Mouse (Mus musculus) ES-Bruce4 (cell line): ENCODE measurements at regions not wholly inside any gene's neighbourhood (a gene's known extent, or its start where the extent isn't known, plus 50 kb on each side); places are given as distances from the start of the nearest gene placed in this dataset.
"Not testable (repeated sequence)": the region's sequence is repeated elsewhere in the genome, so short reads cannot be mapped to it uniquely, and the experiment has no call there.

Experiments
- H3K27ac ChIP-seq: 2 replicates; pipeline ENCODE4 v1.5.1; 2012; ENCODE audit warnings: low read length, inconsistent platforms; ENCODE audit not compliant: insufficient read depth
- H3K27me3 ChIP-seq: 2 replicates; pipeline ENCODE4 v1.6.1; 2012; ENCODE audit warnings: mild to moderate bottlenecking, low read length, inconsistent platforms; ENCODE audit not compliant: control insufficient read depth, poor library complexity, insufficient read depth, severe bottlenecking
- H3K36me3 ChIP-seq: 2 replicates; pipeline ENCODE4 v1.6.1; 2012; ENCODE audit warnings: inconsistent platforms, mild to moderate bottlenecking, low read length, moderate library complexity; ENCODE audit not compliant: control insufficient read depth, poor library complexity, insufficient read depth, severe bottlenecking
- H3K4me1 ChIP-seq: one replicate; pipeline ENCODE4 v1.8.1; 2011; ENCODE audit warnings: low read length; ENCODE audit not compliant: control insufficient read depth, insufficient read depth
- H3K4me3 ChIP-seq: 2 replicates; pipeline ENCODE4 v1.5.1; 2011; ENCODE audit warnings: low read depth, mild to moderate bottlenecking, low read length
- H3K9ac ChIP-seq: 2 replicates; pipeline ENCODE4 v1.6.1; 2012; ENCODE audit warnings: low read depth, mild to moderate bottlenecking, inconsistent platforms; ENCODE audit not compliant: poor library complexity, severe bottlenecking
- H3K9me3 ChIP-seq: replicated peaks from 2 replicates; pipeline ENCODE4 v1.6.1; 2012; ENCODE audit warnings: mild to moderate bottlenecking, low read length, inconsistent platforms; ENCODE audit not compliant: control insufficient read depth, poor library complexity, insufficient read depth, severe bottlenecking
- CTCF ChIP-seq: IDR thresholded peaks from one replicate; pipeline ENCODE4 v1.8.1; 2011; ENCODE audit warnings: low read depth, low read length
- EP300 ChIP-seq: IDR thresholded peaks from 2 replicates; pipeline ENCODE4 v1.6.1; 2011; ENCODE audit warnings: low read depth, low read length; ENCODE audit not compliant: insufficient read depth
- POLR2A ChIP-seq: IDR thresholded peaks from one replicate; pipeline ENCODE4 v1.8.1; 2011; ENCODE audit warnings: low read length; ENCODE audit not compliant: insufficient read depth

DNA sequence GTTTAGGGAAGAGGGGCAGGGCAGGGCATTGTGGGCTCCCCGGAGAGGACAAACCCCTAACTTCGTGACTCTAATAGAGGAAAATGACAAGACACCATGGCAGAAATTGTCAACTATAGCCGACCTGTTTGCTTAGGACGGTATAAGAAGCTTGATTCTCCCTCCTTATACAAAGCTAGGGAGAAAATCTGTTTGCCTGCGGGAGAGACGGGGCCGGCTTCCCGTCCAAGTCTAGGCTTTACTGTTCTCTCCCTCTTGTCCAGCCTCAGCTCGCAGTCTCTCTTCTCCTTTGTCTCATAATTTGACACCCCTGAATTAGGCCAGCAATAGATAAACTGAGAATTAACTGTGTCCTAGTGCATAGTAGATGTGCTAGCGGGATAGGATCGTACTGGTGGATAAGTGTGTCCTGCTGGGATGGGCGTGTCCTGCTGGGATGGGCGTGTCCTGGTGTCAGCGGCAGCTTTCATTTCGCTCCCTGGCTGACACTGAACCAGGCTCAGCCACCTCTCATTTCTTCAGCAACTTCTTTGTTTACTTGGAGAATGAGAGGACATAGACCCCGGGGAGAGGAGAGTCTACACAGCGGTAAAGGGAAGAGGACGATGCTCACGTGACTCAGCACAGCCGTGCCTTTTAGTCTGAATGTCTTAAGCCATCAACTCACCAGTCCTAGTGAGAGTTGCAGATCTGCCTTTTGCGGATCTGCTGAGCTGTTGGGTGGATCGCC lies 70.8 kb downstream of the Adra2a start:
- no peak overlapping the region for H3K4me3 ChIP-seq
- H3K9ac ChIP-seq: no peak overlapping the region
- H3K27me3 ChIP-seq: no peaks in the 10 kb centered on the region
- H3K27ac ChIP-seq: no peak overlapping the region
- no peaks in the 10 kb centered on the region for H3K9me3 ChIP-seq
- no peak for TF ChIP-seq CTCF
- TF ChIP-seq EP300: no peak
- TF ChIP-seq POLR2A: no peak
- H3K36me3 ChIP-seq: no peaks in the 10 kb centered on the region
- H3K4me1 ChIP-seq: no peaks in the 10 kb centered on the region

DNA sequence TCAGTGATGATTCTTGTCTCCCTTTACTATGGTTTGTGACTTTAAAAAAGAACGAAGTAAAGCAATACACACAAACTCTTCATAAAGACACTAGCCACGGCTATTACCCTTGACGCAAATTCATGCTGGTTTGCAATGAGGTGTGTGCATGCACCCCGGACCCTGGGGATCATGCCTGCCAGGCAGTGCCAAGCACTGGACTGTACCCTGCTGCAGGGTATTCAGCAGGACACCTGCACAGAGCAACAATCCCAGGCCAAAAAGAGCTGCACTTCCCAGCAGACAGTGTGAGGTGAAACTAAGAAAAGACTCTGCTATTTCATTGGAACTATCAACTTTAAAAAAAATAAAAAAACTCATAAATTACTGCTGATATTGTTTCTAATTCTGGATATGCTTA lies 71.4 kb downstream of the Adra2a start:
- Histone ChIP-seq H3K4me3 (no peak overlapping the region), H3K27ac (no peak overlapping the region), H3K9ac (no peak overlapping the region), H3K4me1 (no peaks in the 10 kb centered on the region), H3K36me3 (no peaks in the 10 kb centered on the region), H3K9me3 (no peaks in the 10 kb centered on the region), H3K27me3 (no peaks in the 10 kb centered on the region)
- TF ChIP-seq POLR2A (no peak), CTCF (no peak), EP300 (no peak)

DNA sequence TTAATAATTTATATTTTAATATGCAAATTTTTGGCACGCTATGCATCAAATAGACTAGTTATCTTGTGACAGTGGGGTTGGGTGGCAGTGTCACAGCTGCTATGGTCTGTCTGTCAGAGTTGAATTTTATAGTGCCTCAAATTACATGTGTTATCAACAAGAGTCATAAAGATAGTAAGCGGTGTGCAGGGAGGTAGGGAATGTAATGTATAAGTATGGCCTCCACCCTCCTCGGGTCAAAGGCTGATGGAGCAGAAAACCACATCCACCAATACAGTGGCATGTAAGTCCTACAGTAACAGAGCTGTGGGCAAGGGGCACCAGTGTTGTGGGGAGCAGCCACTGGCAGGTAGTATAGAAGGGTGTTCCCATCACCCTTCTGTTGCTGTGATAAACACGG lies 72.9 kb downstream of the Adra2a start:
- Histone ChIP-seq H3K27me3 (no peaks in the 10 kb centered on the region), H3K4me1 (no peaks in the 10 kb centered on the region), H3K9me3 (no peaks in the 10 kb centered on the region), H3K4me3 (no peak overlapping the region), H3K27ac (no peak overlapping the region), H3K9ac (no peak overlapping the region), H3K36me3 (no peaks in the 10 kb centered on the region)
- no peak for TF ChIP-seq EP300
- no peak for TF ChIP-seq CTCF
- TF ChIP-seq POLR2A: no peak

DNA sequence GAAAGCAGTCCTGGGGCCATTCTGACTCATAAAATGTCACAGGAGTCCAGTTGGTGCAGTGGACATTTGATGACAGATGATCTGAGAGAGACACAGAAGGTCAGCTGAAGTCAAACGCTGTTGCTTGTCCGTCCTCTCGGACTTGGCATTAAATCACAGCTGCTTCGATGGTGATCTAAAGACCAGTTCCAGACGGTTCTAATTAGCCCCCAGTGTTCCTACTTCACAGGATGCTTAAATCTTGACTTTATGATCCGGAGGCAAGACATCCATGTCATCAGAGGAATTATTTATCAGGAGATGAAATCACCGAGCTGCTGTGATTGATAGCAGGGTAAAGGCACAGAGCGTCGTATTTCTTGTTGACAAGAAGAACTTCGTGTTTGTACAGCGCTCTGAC lies 73.7 kb downstream of the Adra2a start:
- no peaks in the 10 kb centered on the region for H3K36me3 ChIP-seq
- H3K4me1 ChIP-seq: no peaks in the 10 kb centered on the region
- H3K9me3 ChIP-seq: no peaks in the 10 kb centered on the region
- H3K4me3 ChIP-seq: no peak overlapping the region
- TF ChIP-seq EP300 (no peak), POLR2A (no peak), CTCF (no peak)
- H3K27ac ChIP-seq: no peak overlapping the region
- H3K27me3 ChIP-seq: no peaks in the 10 kb centered on the region
- H3K9ac ChIP-seq: no peak overlapping the region

DNA sequence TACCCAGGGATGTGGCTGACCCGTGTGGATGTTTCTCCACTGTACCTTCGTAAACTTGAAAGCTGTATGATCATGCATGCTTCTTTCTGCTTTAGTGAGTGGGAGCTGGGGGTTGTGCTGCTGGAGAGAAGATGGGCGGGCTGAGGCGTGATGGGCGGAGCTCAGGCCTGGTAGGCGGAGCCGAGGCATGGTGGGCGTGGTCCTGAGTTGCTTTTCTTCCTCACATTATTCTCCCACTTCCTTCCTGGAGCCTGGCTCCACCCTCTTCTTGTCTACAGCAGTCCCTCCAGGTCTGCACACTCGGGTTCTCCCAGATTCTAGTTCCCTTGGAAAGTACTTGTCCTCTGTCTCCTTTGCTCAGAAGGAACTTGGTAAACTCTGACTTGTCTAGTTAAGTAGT lies 79.6 kb downstream of the Adra2a start:
- no peaks in the 10 kb centered on the region for H3K4me1 ChIP-seq
- no peak for TF ChIP-seq EP300
- no peak for TF ChIP-seq POLR2A
- no peak for TF ChIP-seq CTCF

DNA sequence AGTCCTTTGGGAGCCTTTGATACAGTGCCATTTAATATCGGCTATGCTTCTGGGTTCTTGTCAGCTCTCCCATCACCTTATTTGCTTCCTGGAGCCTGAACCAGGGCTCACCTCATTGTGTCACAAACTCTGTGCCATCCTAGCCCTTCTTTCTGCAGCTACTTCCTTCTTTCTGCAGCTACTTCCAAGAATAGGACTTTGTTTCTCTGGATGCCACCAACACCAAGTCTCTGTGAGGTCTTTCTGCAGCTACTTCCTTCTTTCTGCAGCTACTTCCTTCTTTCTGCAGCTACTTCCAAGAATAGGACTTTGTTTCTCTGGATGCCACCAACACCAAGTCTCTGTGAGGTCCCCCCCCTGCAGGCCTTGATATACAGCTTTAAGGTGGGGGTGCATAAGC lies 107.8 kb downstream of the Adra2a start:
- H3K27ac ChIP-seq, H3K4me3 ChIP-seq, H3K9me3 ChIP-seq, H3K27me3 ChIP-seq, H3K9ac ChIP-seq, H3K36me3 ChIP-seq, H3K4me1 ChIP-seq: not testable (repeated sequence)

More for the DNA sequence above, 79.6 kb downstream of the Adra2a start:
- H3K9ac ChIP-seq: no peak overlapping the region
- H3K4me3 ChIP-seq: no peak overlapping the region
- H3K27me3 ChIP-seq: no peaks in the 10 kb centered on the region
- no peak overlapping the region for H3K27ac ChIP-seq
- H3K9me3 ChIP-seq: no peaks in the 10 kb centered on the region
- H3K36me3 ChIP-seq: no peaks in the 10 kb centered on the region
